Mouse (Mus musculus) stomach, postnatal 0 days (tissue): ENCODE measurements around the gene Krtcap2. TPM values are rescaled to one million over a fixed set of nuclear protein-coding genes. Genes with fewer than 3 reads are reported as not detected.

Experiments
- ATAC-seq: fragments of 200-750 bp; cut with Nextera tagmentation; 2 replicates; pipeline ENCODE4 v1.8.0; 2017; ENCODE audit not compliant: low FRiP score, low TSS enrichment
- DNase-seq: peaks from one replicate; pipeline ENCODE4 v3.0.0-alpha.2; 2016; ENCODE audit warnings: low spot score
- H3K27ac ChIP-seq: fragments of 300-500 bp; sonication (generic); replicated peaks from 2 replicates; pipeline ENCODE4 v1.5.1; 2014; ENCODE audit warnings: mild to moderate bottlenecking, control low read depth
- H3K27me3 ChIP-seq: fragments of 300-500 bp; sonication (generic); 2 replicates; pipeline ENCODE4 v1.6.1; 2014; ENCODE audit warnings: low read length; ENCODE audit not compliant: control insufficient read depth, insufficient read depth
- H3K36me3 ChIP-seq: fragments of 300-500 bp; sonication (generic); 2 replicates; pipeline ENCODE4 v1.6.1; 2014; ENCODE audit warnings: low read length, mixed read lengths; ENCODE audit not compliant: control insufficient read depth, insufficient read depth
- H3K4me1 ChIP-seq: fragments of 300-500 bp; sonication (generic); replicated peaks from 2 replicates; pipeline ENCODE4 v1.6.1; 2014; ENCODE audit warnings: antibody characterized with exemption; ENCODE audit not compliant: control insufficient read depth, insufficient read depth
- H3K4me2 ChIP-seq: fragments of 300-500 bp; sonication (generic); replicated peaks from 2 replicates; pipeline ENCODE4 v1.6.1; 2014; ENCODE audit warnings: low read depth, mild to moderate bottlenecking, control low read depth, moderate library complexity
- H3K4me3 ChIP-seq: fragments of 300-500 bp; sonication (generic); 2 replicates; pipeline ENCODE4 v1.5.1; 2014; ENCODE audit warnings: low read depth, low read length, control low read depth
- H3K9ac ChIP-seq: fragments of 300-500 bp; sonication (generic); 2 replicates; pipeline ENCODE4 v1.6.1; 2014; ENCODE audit warnings: mild to moderate bottlenecking, low read length, control low read depth, mixed read lengths
- H3K9me3 ChIP-seq: fragments of 300-500 bp; sonication (generic); 2 replicates; pipeline ENCODE4 v1.6.1; 2016; ENCODE audit warnings: low read length; ENCODE audit not compliant: control insufficient read depth
- CTCF ChIP-seq: IDR thresholded peaks from 2 replicates; pipeline ENCODE4 v1.5.1; 2016; ENCODE audit warnings: antibody characterized with exemption, low read depth, mild to moderate bottlenecking, moderate library complexity
- EP300 ChIP-seq: optimal IDR thresholded peaks from 2 replicates; pipeline ENCODE3; 2016; ENCODE audit warnings: antibody characterized with exemption
- WGBS: fragments of 180-500 bp; shearing (Covaris S2); extraction: QIAGEN DNeasy Blood & Tissue Kit; methylation state at CpG from one replicate; pipeline ENCODE4 v1.1.7; 2014; 5-methylcytosine and 5-hydroxymethylcytosine counted together
- polyA plus RNA-seq: library from polyadenylated mRNA; unstranded; fragments of >200 nt; fragmentation: Nextera tagmentation; extraction: Ambion mirVana; gene quantifications from 2 replicates; pipeline ENCODE4 v1.2.1, GENCODE M21; 2015

The Krtcap2 gene
- polyA plus RNA-seq, 1 experiment from 2014 or later = 314 TPM

GRCm38 (mm10) chr3:89218271-89218670, 27.5 kb upstream of the Krtcap2 start:
- ATAC-seq (no peak), DNase-seq (no peak)
- Histone ChIP-seq H3K4me3 (no peak overlapping the region), H3K9me3 (no peaks in the 10 kb centered on the region), H3K4me1 (no peaks in the 10 kb centered on the region; the same call in 1 of the 2 replicates), H3K36me3 (no peaks in the 10 kb centered on the region; the same call in 1 of the 2 replicates), H3K4me2 (no peak overlapping the region), H3K27ac (no peak overlapping the region), H3K9ac (no peak overlapping the region), H3K27me3 (no peaks in the 10 kb centered on the region)
- TF ChIP-seq EP300 = no peak
- TF ChIP-seq CTCF = no peak
- WGBS = 82% methylated on average over 1 of the region's 1 CpGs

- ATAC-seq (no peak), DNase-seq (no peak)
- Histone ChIP-seq H3K36me3 (peaks cover 3% of the 10 kb centered on the region; the same call in 1 of the 2 replicates), H3K27ac (no peak overlapping the region), H3K27me3 (no peaks in the 10 kb centered on the region), H3K9ac (no peak overlapping the region), H3K9me3 (no peaks in the 10 kb centered on the region), H3K4me2 (no peak overlapping the region), H3K4me3 (no peak overlapping the region), H3K4me1 (no peaks in the 10 kb centered on the region; the same call in 1 of the 2 replicates)
- no peak for TF ChIP-seq EP300
- no peak for TF ChIP-seq CTCF
- 39% methylated on average over 8 of the region's 8 CpGs for WGBS
Observed at GRCm38 (mm10) chr3:89219546-89219945, 26.2 kb upstream of the Krtcap2 start.

DNA sequence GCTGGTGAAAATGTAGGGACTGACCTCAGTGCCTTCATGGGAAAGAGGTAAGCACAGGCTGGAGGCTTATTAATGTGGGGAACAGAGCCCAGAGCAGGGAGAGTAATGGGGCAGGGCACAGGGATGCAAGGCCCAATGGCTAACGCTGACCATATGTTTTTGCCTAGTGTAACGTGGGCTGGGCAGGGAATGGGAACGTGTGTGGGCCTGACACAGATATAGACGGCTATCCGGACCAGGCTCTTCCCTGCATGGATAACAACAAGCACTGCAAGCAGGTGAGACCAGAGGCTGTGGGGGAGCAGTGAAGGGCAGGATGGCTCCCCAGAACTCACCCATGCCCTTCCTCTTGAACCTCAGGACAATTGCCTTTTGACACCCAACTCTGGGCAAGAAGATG, 24.6 kb upstream of the Krtcap2 start:
- peaks cover 4% of the 10 kb centered on the region; the same call in 1 of the 2 replicates for H3K36me3 ChIP-seq
- no peak overlapping the region for H3K4me3 ChIP-seq
- no peaks in the 10 kb centered on the region for H3K9me3 ChIP-seq
- H3K9ac ChIP-seq = no peak overlapping the region
- H3K27ac ChIP-seq = no peak overlapping the region
- WGBS = 75% methylated on average over 5 of the region's 5 CpGs
- no peak overlapping the region for H3K4me2 ChIP-seq
- no peak for DNase-seq
- no peak for ATAC-seq
- no peaks in the 10 kb centered on the region for H3K4me1 ChIP-seq
- TF ChIP-seq CTCF = no peak
- TF ChIP-seq EP300 = no peak
- H3K27me3 ChIP-seq = no peaks in the 10 kb centered on the region

- no peak for DNase-seq
- TF ChIP-seq CTCF = no peak
- no peak for TF ChIP-seq EP300
- 78% methylated on average over 11 of the region's 11 CpGs for WGBS
- ATAC-seq = no peak
- Histone ChIP-seq H3K27me3 (no peaks in the 10 kb centered on the region), H3K4me2 (no peak overlapping the region), H3K9me3 (no peaks in the 10 kb centered on the region), H3K4me3 (no peak overlapping the region), H3K4me1 (peaks cover 3% of the 10 kb centered on the region; the same call in 1 of the 2 replicates), H3K36me3 (peaks cover 4% of the 10 kb centered on the region; the same call in 1 of the 2 replicates), H3K9ac (no peak overlapping the region), H3K27ac (no peak overlapping the region)
Observed at GRCm38 (mm10) chr3:89224796-89225195, 21.0 kb upstream of the Krtcap2 start.

GRCm38 (mm10) chr3:89225321-89225815, 20.4 kb upstream of the Krtcap2 start:
- H3K9ac ChIP-seq = no peak overlapping the region
- no peaks in the 10 kb centered on the region for H3K9me3 ChIP-seq
- H3K36me3 ChIP-seq = peaks cover 4% of the 10 kb centered on the region; the same call in 1 of the 2 replicates
- H3K4me3 ChIP-seq = no peak overlapping the region
- DNase-seq (no peak), ATAC-seq (no peak)
- TF ChIP-seq CTCF (no peak), EP300 (no peak)
- peaks cover 3% of the 10 kb centered on the region; the same call in 1 of the 2 replicates for H3K4me1 ChIP-seq
- no peak overlapping the region for H3K4me2 ChIP-seq
- H3K27ac ChIP-seq = no peak overlapping the region
- no peaks in the 10 kb centered on the region for H3K27me3 ChIP-seq
- WGBS = 59% methylated on average over 12 of the region's 12 CpGs

DNA sequence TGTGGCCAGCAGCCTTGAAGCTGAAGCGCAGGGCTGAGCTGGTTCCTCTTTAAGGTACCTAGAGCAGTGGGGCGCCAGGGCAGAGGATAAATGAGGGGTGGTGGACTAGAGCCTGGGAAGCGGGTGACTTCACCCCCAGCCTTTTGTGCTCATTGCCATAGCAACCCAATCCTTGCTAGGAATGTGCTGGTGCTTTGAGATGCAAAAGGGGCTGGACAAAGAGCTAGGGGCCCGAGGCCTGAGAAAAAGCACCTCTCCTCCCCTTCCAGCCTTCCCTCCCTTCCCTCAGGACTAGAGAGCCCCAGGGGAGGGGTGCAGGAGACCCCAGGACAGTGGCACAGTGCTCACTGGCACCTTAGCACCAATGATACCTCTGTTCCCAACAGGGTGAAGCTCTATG, 19.8 kb upstream of the Krtcap2 start:
- TF ChIP-seq CTCF (no peak), EP300 (no peak)
- Histone ChIP-seq H3K4me1 (peaks cover 3% of the 10 kb centered on the region; the same call in 1 of the 2 replicates), H3K27me3 (no peaks in the 10 kb centered on the region), H3K9ac (0 out of 2 replicates have a peak overlapping the region, but pooled peaks have one; percentile 23), H3K36me3 (peaks cover 4% of the 10 kb centered on the region; the same call in 1 of the 2 replicates), H3K4me3 (no peak overlapping the region), H3K9me3 (no peaks in the 10 kb centered on the region), H3K27ac (no peak overlapping the region), H3K4me2 (no peak overlapping the region)
- no peak for DNase-seq
- WGBS = 67% methylated on average over 4 of the region's 4 CpGs
- ATAC-seq = no peak
